Mouse (Mus musculus) spleen, postnatal 10 days (tissue): ENCODE data around the gene Npcd.
A peak's percentile ranks its signal among the peaks of the same experiment; 100 is the strongest.
"Not testable (repeated sequence)": the region's sequence is repeated elsewhere in the genome, so short reads cannot be mapped to it uniquely, and the experiment has no call there.

Experiments
- DNase-seq, 2 experiments: peaks; one replicate each; pipeline ENCODE4 v3.0.0; 2021 to 2022; ENCODE audit warnings: low spot score in 2 of 2

Gene Npcd

DNA sequence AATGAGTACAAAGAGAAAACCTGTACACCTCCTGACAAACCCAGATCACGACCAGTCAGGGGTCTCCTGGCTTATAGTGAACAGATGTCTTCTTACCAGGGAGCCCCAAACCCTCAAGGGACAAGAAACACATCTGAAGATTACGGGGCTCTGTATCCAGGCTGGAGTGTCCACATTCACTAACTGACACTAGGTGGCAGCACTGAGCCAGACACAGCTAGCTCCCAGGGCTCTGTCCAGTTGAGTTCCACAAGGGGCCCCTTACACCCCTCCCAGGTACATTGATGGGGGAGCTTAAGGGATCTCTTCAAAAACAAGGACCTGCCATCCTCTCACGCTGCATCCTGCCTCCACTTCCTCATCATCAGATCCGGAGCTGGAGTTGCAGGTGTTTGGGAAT is 3.6 kb downstream of the Npcd start:
- DNase-seq = peak; percentile 65 to 82

DNA sequence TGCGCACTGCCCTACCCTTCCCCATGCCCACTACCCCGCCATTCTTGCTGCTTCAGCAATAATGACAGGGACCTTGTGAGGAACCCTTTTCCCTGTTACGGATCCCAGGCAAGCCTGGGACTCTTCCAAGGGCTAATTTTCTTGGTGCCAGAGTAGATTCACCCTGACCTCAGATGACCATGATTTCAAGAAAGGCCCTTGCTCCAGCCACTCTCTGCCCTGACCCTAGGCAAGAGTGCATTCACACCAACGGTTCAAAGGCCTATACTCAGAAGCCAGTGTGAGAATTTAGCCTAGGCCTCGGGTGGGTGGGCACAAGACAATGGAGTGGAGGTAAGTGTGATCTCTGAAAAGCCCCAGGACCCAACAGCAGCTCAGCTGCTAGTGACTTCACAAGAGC is 4.6 kb downstream of the Npcd start:
- no peak for DNase-seq

DNA sequence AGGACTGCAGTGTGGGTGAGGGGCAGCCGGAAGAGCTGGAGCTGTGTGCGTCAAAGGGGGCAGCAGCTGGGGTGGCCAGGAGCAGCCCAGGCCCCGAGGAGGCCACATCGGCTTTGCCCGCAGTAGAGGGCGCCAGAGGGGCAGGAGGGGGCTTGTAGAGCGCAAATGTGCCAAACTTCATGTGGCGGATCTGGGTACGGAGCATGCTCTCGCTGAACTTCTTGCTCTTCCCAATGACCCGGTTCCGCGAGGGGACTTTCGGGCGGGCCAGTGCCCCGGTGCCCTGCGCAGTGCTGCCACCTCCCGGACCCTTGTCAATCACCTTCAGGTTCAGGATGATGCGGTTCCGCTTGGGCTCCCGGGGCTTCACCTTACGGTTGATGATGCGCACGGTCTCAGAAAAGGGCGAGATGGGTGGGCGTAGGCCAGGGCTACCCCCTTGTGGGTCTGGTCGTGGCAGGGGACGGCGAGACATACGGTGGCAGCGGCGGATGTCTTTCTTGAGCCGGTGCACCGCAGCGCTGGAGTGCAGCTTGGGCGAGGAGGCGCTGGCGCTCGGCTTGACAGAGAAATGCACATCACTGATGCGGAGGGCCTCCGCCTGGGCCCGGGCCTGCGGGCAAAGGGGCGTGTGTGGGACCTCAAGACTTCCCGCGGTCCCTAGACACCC is 5.5 kb downstream of the Npcd start:
- DNase-seq = peak in 1 of 2 experiments; percentile 41

DNA sequence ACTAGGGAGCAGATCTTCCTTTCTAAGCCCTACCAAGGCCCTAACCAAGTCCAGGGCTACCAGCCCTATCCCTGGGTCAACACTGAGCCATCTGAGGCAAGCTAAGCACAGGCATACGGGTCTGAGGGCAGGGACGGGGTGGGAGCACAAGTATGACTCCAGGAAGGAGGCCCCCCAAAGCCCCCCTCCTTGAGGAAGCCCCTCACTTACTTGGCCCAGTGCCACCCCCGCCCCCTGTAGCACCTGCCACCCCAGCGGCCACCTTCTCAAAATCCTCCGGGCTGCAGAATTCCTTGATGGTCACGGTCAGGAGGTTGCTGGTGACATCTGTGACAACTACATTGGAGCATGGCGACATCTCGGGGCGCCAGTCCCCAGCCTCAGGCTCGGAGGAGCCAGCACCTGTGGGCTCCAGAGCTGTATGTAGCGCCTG is 6.2 kb downstream of the Npcd start:
- DNase-seq = no peak

DNA sequence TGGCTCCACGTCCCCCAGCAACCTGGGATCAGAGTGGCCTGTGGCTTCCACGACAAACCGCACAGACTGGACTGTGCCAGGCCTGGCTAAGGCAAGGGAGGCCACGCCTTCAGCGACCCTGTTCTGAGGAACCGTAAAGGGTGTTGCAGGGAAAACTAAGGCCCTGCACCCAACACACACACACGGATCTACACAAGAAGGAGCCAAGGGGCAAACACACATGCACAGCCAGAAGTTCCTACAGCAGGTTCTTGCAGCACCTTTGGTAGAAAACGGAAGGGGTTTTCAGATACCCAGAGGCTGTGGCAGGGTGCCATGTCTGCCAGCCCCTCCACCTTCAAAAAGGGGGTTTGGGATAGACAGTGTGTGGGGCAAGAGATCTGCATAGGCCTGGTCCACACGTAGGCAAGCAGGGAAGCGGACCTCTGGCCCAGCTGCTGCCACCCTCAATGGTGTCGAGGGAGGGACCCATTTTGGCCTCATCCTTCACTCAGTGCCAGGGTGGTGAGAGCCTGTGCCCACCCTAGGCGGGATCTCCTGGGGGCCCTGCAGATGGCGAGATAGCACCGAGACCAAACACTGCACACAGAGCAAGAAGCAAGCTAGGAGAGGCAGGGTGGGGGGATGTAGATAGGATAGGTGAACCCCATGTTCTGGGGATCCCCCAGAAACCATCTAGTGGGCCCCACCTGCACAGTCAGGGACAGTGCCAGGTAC is 6.8 kb downstream of the Npcd start:
- DNase-seq = no peak

DNA sequence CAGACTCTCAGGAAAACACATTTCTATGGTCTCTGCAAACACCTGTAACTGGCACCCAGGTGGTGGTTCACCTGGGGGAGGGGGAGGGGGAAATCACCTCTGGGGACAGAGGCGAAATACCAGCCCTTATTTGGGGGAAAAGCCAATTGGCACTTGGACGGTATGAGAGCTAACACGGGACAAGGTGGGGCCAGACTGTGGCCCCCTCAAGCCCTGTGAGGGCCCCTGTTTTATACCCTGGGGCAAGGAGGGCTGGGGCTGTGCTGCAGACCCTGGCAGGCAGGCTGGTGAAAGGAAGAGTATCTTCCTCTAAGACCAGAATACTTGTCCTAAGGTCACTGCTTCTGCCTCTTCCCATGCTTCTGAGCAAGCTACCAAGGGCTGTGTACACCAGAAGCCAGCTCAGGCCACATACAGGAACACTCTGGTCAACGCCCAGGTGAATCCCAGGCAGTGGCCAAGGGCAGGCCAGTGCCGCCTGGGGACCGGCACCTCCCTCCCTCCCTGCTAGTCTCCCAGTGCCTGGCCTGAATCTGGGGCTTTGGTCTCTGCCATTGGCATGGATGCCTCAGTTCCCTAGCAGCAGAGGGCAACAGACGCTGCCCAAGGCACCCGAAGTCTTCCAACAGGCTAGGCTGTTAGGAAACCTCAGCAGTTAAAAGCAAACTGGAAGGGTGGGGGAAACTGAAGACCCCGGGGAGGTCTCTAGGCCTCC is 7.7 kb downstream of the Npcd start:
- no peak for DNase-seq

DNA sequence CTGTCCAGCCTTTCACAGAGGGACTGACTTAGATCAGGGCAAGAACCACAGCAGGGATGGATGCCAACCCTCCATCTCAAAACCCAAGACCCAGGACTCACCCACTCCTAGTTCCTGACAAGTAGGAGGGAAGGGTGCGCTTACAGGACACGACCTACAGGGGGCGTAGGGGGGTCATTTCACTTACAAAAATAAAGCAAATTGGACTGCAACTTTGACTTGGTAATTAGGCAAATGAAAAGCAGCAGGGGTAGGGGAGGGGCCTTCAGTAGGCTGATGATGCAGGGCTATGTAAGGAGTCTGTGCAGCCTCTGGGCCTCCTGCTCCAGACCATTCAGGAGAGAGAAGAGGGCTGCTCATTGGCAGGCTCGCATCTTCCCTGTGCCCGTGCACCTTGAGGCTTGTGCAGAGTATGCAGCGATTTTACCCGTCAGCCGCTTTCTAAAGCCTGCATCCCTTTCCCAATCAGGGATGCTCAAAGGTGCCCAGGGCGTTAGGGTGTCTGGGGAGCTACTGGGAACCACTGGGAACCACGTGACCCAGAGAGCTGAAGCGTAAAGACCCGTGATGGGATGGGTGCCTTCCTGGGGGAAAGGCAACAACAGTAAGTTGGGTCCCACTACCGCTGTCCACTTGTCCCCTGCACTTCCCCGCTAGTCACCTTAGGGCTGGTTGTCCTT is 8.8 kb downstream of the Npcd start:
- DNase-seq = peak in 1 of 2 experiments; percentile 55

DNA sequence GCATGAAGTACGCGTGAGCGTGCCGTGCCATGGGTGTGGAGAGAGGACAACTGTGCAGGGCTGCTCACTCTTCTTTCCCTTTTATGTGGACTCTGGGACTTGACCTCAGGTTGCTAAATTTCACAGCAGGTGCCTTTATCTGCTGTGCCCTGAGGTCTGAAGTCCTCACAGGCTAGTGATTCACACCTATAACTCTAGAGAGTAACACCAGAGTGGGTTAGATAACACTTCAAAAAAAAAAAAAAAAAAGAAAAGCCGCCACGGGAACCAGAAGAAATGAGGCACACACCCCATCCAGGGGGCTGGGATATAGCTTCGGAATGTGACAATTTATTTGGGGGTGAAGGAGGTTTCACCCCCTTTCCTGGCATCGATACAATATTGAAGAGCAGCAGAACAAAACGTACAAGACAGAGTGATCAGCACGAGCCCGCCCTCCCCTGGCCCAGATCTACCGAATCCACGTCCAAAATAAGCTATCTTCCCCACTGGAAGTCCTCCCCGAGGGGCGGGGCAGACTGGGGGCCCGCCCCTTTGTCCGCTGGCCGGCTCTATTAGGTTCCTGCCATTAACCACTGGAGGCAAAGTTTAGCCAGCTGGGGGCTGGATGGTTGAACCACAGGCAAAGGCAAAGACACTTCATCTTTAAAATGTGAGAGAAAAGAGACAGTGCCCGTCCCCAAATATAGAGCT is 10.3 kb downstream of the Npcd start:
- DNase-seq = peak in 1 of 2 experiments; percentile 63

DNA sequence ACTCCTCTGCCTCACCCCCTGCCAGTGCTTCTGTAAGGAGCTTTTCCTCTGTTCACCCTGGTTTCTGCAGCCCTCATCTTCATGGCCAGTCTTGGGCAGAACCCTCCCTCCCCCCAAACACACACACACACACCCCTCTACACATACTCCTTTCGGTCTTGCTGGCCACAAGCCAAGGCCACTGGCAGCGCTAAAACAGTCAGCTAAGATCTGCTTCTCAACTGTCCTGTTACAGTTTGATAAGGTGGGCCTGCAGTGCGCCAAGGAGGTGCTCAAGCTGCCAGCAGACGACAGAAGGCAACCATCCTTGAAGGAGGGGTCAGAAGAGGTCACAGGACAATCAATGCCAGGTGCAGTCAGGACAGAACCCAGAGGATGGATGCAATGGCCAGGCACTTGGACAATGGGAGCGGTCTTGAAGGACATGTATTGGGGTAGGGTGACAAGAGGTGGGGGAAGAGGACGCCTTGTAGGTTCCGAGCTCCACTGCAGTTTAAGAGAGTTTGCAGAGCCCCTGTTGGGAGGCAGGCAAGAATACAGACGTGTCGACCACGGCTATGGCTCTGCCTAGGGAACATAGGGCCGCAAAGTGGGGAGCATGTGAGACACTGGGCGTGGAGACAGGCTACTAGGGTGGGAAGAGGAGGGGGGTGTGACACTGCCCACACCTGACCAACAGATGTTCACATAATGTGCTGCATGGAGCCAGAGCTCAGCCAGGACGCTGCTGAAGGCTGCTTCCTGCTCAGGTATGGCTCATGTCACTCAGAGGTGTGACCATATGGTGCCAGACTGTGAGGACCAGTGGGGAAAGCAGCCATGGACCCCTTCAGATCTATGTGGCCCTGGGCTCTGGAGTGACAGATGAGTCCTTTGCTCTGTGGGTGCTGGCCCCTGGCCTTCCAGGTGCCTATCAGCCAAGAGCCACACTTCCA is 11.5 kb downstream of the Npcd start:
- DNase-seq = peak in 1 of 2 experiments; percentile 77

DNA sequence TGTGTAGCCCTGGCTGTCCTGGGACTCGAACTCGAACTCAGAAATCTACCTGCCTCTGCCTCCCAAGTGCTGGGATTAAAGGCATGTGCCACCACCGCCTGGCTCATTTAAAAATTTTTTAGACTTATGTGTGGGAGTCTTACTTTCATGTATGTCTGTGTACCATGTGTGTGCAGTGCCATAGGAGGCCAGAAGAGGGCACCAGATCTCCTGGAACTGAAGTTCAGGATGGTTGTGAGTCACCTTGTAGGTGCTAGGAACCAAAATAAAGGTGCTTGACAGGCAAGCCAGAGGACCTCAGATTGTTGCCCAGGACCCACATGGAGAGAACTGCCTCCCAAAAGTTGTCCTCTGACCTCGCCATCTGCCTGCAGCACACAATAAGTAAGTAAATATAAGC is 15.7 kb downstream of the Npcd start:
- DNase-seq = no peak

DNA sequence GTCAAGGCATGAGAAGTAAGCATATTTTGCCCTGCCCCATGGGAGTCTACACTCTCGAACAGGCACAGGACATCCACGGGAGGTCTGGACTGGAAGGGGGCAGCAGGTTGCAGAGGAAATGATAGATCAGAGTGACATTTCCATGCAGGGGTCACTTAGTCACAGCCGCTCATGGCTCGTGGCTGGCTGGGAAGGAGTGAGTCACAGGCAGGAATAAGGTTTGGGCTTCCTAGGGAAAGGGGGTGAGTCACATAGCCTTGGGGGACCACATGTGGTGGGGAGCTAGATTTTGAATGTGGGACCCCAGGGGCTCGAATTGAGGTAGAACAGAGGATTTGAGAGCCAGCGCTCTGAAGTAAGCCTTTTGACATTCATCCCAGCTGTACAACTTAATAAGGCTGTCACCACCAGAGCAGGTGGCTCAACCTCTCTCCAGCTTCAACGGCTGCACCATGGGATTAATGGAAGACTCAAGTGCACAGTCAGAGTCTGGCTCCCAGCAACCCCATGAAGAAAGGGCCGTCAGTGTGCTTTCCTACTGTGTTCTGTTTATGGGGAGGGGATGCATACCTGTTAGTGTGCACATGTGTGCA is 20.3 kb downstream of the Npcd start:
- no peak for DNase-seq

DNA sequence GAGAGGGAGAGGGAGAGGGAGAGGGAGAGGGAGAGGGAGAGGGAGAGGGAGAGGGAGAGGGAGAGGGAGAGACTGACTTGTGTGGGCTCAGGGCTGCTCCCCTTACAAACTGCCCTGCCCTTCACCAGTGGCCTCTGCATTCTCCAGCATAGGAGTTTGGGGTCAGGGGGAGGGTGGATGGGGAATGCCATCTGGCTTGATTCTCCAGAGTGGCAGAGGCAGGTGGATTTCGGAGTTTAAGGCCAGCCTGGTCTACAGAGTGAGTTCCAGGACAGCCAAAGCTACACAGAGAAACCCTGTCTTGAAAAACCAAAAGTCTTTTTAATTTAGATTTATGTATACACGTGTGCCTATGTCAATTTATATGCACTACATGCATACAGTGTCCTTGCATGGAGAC is 21.2 kb downstream of the Npcd start:
- DNase-seq = not testable (repeated sequence)

DNA sequence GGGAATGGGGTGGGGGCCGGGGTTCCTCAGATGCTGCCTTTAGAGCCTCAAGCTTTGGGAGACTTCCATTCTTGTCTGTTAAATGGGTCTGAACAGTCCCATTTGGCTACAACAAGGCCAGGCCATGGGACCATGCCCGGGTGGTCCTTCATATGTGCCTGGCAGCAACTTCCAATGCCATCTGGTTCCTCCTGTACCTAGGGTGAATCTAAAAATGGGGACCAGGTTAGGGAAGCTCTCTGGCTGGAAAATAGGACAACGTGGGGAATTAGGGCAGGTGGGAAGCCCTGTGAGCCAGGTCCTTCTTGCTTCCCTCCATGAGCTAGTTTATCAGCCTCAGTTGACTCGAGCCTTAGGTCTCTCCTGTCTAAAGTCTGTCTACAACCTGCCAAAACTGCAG is 23.0 kb downstream of the Npcd start:
- no peak for DNase-seq

DNA sequence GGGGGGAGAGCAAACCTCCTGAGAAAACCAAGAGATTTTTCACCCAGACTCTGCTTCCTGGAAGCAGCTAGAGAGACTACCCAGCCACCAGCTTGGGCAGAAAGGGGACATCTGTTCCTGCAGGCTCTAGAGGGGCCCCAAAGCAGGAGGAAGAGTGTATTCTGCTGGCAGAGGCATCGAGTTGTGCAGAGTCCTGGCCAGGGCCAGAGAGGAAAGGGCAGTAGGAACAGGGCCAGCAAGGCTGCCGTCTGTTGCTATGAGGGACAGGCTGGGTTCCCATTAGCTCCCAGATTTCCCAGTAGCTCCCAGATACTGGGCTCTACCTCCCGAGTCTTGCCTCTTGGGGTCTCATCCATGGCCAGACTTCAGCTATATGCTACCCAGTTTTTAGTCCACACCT is 24.0 kb downstream of the Npcd start:
- no peak for DNase-seq

DNA sequence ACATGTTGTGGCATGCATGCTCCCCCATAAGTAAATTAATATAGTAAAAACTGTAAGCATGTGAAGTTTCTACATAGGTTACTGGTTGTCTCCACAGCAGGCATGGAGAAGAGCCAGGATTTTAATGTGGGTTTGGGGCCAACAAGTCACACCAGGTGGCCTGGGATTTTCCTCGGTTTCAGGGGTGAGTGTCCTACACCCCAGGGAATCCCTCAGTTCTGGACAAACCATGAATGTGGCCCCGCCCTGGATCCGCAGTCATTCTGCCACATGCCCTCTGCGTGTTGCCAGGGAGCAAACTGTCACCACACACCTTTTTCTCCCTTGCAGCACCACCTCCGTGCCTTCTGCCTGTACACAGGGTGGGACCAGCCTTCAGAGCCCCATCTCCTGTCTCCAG is 25.4 kb downstream of the Npcd start:
- no peak for DNase-seq

DNA sequence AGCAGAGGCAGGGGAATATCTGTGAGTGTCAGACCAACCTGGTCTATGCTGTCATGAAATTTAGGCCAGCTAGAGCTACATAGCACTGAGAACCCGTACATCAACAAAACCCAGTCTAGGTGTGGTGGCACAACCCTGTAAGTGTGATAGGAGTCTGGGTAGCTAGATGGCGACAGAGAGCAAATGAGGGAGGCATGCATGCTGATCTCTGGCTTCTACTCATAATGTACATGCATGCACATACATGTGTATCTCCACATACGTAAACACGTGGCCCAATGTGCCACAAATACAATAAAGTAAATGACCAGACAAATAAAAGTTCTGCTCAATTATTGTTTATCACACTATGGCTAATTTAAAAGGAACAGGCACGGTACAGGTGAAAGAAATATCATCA is 25.9 kb downstream of the Npcd start:
- DNase-seq = peak in 1 of 2 experiments; percentile 66

DNA sequence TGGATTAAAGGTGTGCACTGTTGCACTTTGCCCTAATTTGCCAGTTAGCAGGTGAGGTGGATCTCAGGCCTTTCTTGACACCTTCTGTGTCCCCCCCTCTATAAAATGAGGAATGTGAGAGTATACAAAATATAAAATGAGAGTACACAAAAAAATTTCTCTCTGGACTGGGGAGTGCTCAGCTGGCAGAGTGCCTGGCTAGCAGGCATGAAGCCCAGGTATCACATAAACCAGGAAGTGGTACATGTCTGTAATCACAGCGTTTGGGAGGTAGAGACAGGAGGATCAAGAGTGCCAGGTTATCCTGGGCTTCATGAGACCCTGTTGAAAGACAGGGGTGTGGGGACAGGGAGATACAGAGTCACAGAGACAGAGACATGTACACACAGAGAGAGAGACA is 27.0 kb downstream of the Npcd start:
- DNase-seq = no peak

DNA sequence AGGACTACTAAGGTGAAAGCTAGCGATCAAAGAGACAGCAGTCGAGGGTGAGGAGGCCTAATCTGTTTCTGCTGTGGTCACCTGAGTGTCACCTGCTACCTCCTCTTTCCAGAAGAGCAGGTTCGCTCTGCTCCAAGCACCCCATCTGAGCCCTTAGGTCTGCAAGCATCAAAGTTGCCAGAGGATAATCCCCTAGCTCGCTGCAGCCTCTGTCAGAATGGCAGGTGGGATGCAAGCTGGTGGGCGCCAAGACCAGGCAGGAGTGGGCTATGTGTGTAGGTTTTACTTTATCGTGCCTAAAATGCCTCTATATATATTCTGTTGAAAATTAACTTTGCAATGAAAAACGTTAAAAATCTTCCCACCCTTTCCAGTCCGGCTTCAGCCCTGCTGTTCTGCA is 28.8 kb downstream of the Npcd start:
- no peak for DNase-seq

DNA sequence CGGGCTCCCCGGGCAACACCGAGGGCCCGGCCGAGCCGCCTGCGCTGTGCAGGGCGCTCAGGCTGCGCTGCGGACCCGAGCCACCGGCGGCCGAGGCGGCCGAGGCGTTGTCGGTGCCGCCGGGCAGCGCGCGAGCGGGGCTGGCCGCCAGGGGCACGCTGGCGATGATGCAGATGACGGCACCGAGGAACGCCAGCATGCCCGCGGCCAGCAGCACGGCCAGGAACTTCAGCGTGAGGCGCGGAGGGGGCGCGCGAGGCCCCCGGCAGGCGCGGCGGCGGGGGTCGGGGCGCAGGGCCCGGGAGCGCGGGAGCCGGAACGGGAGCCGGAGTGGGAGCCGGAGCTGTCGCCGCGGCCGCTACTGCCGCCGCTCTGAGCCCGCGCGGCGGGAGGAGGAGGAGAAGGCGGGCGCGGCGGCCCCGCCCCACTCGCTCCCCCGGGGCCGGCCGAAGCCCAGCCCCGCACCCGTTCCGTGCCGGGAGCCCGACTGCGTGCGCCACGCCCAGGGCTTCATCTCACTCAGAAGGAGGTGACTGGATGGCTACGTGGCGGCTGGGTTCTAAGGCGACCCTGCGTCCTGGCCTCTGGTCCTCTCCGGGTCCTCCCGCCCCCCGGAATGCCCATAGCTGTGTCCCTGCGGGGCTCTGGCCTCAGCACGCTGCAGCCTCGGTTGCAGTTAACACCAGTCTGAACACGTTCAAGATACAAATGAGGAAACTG is 29.5 kb downstream of the Npcd start, which contains the start of gene Nptxr:
TSS of gene Nptxr (minus strand) at position 415 of the 720 bp plus-strand sequence.
- peak in 1 of 2 experiments; percentile 29 for DNase-seq
